Mouse (Mus musculus): ENCODE measurements at regions not wholly inside any gene's neighbourhood (a gene's known extent, or its start where the extent isn't known, plus 50 kb on each side); places are given as distances from the start of the nearest gene placed in this dataset.

DNA sequence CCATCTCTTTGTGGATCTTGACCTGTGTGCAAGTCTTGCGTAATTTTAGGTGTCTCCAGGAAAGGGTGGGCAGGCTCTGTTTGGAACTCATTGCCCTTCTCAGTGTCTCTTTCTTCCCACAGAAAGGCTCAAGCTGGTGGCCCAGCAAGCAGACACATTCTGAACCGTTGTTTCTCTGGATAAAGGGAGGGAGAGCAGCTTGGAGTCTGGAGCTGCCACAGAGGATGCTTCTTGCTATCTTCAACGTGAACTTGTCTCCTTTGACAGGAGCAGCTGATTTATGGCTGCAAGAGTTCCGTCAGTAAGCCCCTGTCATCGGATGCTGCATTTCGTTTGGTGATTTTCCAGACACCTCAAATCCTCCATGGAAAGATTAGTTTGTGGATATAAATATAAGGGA is 254.2 kb upstream of the Gm12728 start:
- H3K27me3 ChIP-seq (ENCODE audit: control insufficient read depth, insufficient read depth, low read depth, low read length), result no peaks in the 10 kb centered on the region
- H3K9ac ChIP-seq (ENCODE audit: low read length), result no peak overlapping the region
- H3K4me3 ChIP-seq (ENCODE audit: low read length), result no peak overlapping the region
- H3K4me2 ChIP-seq (ENCODE audit: low read depth, low read length), result no peak overlapping the region
- 43% methylated on average over 6 of the region's 6 CpGs for WGBS
- no peaks in the 10 kb centered on the region for H3K9me3 ChIP-seq (ENCODE audit: control insufficient read depth, low read length)
- H3K4me1 ChIP-seq (replicated peaks; ENCODE audit: control insufficient read depth, insufficient read depth, low read length), result no peaks in the 10 kb centered on the region
- H3K36me3 ChIP-seq (ENCODE audit: control insufficient read depth, insufficient read depth, low read length), result no peaks in the 10 kb centered on the region
- H3K27ac ChIP-seq (ENCODE audit: low read length), result no peak overlapping the region
- ATAC-seq (ENCODE audit: low read depth), result no peak

DNA sequence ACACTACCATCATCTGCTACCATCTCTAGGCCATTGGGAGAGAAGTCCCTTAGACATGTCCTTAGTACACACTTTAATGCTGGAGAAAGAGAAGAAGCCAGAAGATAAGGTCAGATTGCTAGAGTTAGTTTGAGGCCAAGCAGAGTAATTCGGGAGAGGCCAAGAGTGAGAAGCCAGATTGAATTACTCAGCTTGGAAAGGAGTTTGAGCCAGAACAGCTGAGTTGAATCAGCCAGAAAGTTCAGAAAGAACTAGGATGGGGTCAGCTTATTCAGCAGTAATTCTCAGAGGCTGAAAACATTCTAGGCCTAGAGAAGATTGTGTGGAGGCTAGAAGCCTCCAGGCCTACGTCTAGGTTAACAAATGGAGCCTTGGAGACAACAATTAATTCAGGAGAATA is 244.2 kb upstream of the Gm12728 start:
- peaks cover 3% of the 10 kb centered on the region; the same call in 1 of the 2 replicates for H3K9me3 ChIP-seq (ENCODE audit: control insufficient read depth, low read length)
- H3K9ac ChIP-seq (ENCODE audit: low read length), result no peak overlapping the region
- H3K4me1 ChIP-seq (replicated peaks; ENCODE audit: control insufficient read depth, insufficient read depth, low read length), result no peaks in the 10 kb centered on the region
- no peaks in the 10 kb centered on the region for H3K27me3 ChIP-seq (ENCODE audit: control insufficient read depth, insufficient read depth, low read depth, low read length)
- no peak overlapping the region for H3K27ac ChIP-seq (ENCODE audit: low read length)
- no peak overlapping the region for H3K4me2 ChIP-seq (ENCODE audit: low read depth, low read length)
- 63% methylated on average over 2 of the region's 2 CpGs for WGBS
- ATAC-seq (ENCODE audit: low read depth), result no peak
- no peaks in the 10 kb centered on the region for H3K36me3 ChIP-seq (ENCODE audit: control insufficient read depth, insufficient read depth, low read length)
- no peak overlapping the region for H3K4me3 ChIP-seq (ENCODE audit: low read length)

DNA sequence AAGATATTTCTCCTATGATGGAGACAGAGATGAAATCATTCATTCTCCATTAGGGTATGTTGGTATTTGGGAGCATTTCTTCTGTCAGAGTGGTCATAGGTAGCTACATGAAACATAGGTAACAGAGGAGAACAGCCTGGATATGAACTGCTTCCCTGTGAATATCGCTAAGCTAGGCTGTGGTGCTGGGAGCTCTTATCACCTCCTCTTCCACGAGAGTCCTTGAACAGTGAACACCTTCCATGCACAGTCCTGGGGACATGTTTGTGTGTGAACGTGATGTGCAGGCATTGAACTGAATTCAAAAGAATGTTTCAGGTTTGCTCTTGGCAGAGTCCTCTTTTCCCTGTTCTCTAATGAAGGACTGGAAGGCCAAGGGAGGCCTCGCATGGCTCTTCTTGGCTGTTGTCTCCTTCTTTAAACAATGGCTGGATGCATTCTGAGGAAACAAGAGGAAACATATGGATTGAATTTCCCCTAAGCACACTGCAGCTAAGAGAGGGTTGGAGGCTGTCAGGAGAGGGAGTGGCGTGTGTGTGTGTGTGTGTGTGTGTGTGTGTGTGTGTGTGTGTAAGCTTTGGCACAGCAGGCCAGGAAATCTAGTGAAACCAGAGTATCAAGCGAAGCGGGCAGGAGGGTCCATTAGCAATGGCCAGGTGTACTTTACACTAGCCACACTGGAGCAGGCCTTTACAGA is 239.8 kb upstream of the Gm12728 start:
- Histone ChIP-seq H3K27ac (ENCODE audit: low read length) (peak overlapping the region; percentile 54; the same call in 1 of the 2 replicates), H3K27me3 (ENCODE audit: control insufficient read depth, insufficient read depth, low read depth, low read length) (no peaks in the 10 kb centered on the region), H3K4me1 (replicated peaks; ENCODE audit: control insufficient read depth, insufficient read depth, low read length) (no peaks in the 10 kb centered on the region), H3K9ac (ENCODE audit: low read length) (no peak overlapping the region), H3K9me3 (ENCODE audit: control insufficient read depth, low read length) (peaks cover 1% of the 10 kb centered on the region; the same call in 1 of the 2 replicates), H3K4me2 (ENCODE audit: low read depth, low read length) (no peak overlapping the region), H3K4me3 (ENCODE audit: low read length) (no peak overlapping the region), H3K36me3 (ENCODE audit: control insufficient read depth, insufficient read depth, low read length) (no peaks in the 10 kb centered on the region)
- WGBS, result 56% methylated on average over 7 of the region's 7 CpGs
- peak; percentile 84 for ATAC-seq (ENCODE audit: low read depth)

DNA sequence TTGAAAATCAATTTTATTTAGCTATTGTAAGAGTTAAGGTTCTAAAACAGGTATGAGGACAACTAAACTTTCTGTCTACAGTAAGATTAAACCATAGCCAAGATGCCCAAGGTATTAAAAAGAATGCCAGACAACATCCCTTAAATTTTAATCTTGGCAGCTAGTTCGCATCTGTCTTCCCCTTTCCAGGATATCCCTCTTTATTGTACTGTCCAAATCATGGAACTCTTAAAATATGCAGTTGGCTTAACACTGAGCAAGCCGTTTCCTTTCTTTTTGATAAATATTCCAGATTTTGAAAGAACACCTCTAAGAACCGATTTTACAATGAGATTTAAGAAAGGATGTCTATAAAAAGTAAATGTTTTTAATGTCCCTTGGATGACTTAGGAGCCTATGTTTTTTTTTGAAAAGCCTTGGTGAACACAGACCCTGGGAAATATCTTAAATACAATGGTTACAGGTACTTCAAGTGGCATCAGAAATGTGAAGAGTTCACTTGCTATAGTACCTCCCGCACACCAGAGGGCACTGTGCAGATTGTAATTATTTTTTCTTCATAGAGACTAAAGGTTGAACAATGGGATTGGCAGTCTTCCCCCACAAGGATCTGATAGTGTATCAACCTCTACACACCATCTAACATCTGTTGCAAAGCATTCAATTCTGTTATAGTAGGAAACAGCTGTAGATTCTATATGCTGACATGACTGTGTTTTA is 237.5 kb upstream of the Gm12728 start:
- no peak overlapping the region for H3K9ac ChIP-seq (ENCODE audit: low read length)
- no peaks in the 10 kb centered on the region for H3K27me3 ChIP-seq (ENCODE audit: control insufficient read depth, insufficient read depth, low read depth, low read length)
- 90% methylated on average over 4 of the region's 4 CpGs for WGBS
- no peaks in the 10 kb centered on the region for H3K36me3 ChIP-seq (ENCODE audit: control insufficient read depth, insufficient read depth, low read length)
- H3K4me2 ChIP-seq (ENCODE audit: low read depth, low read length), result no peak overlapping the region
- H3K27ac ChIP-seq (ENCODE audit: low read length), result no peak overlapping the region
- no peak for ATAC-seq (ENCODE audit: low read depth)
- no peaks in the 10 kb centered on the region for H3K4me1 ChIP-seq (replicated peaks; ENCODE audit: control insufficient read depth, insufficient read depth, low read length)
- no peaks in the 10 kb centered on the region for H3K9me3 ChIP-seq (ENCODE audit: control insufficient read depth, low read length)
- no peak overlapping the region for H3K4me3 ChIP-seq (ENCODE audit: low read length)

DNA sequence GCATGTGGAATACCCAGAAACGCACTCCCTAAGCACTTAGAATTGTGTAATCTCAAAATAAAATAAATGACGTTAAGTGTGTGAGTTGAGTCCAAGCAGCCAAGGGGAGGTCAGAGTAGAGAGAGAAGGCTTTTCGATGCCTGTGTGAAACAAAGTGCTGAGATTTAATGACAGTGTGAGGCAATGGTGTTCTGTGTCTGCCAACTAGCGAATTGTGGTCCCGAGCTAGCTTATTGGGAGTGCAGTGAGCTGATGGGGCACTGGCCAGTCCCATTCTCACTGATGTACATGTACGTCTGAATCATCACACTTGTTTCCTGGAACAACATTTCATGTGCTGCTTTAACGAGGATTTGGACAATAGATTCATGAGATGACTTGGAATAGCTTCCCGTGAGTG is 234.7 kb upstream of the Gm12728 start:
- Histone ChIP-seq H3K27me3 (ENCODE audit: control insufficient read depth, insufficient read depth, low read depth, low read length) (no peaks in the 10 kb centered on the region), H3K4me3 (ENCODE audit: low read length) (no peak overlapping the region), H3K9me3 (ENCODE audit: control insufficient read depth, low read length) (no peaks in the 10 kb centered on the region), H3K9ac (ENCODE audit: low read length) (no peak overlapping the region), H3K36me3 (ENCODE audit: control insufficient read depth, insufficient read depth, low read length) (no peaks in the 10 kb centered on the region), H3K27ac (ENCODE audit: low read length) (no peak overlapping the region), H3K4me1 (replicated peaks; ENCODE audit: control insufficient read depth, insufficient read depth, low read length) (no peaks in the 10 kb centered on the region), H3K4me2 (ENCODE audit: low read depth, low read length) (no peak overlapping the region)
- WGBS, result 66% methylated on average over 8 of the region's 8 CpGs
- peak; percentile 47; the same call in 1 of the 2 replicates for ATAC-seq (ENCODE audit: low read depth)

DNA sequence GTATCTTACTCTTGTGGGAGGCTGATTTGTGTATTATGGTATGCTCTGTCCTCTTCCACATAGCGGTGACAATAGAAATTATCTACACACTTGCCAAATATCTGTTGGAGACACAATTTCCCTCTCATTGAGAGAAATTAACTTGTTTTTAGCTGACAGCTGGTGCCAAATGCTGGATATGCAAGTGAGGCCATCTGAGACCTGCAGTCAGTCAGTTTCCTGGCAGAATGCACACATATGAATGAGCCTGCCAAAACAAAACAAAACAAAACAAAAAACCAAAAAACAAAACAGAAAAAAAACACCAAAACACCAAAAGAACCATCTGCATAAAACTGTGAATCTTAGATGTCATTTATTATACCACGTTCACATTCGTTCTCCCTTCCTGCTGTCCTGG is 233.7 kb upstream of the Gm12728 start:
- WGBS, result 80% methylated on average over 3 of the region's 3 CpGs

DNA sequence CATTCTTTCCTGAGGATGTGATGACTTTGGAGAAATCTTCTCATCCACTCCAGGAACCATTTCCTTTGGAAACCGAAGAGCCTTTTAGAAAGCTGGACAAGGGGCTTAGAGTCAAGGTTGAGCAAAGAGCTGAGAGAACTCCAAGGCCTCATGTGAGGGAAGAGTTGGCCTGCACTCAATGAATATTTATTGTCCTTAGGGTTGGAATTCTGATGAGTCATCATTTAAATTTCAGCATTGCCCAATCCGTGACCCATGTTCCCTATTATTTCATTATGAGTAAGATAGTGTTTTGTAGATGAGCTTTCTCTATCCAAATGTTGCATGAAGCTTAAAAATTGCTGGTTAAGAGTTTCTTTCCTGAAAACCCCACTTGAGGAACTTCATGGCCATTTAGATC is 232.3 kb upstream of the Gm12728 start:
- WGBS, result 77% methylated on average over 2 of the region's 2 CpGs
- Histone ChIP-seq H3K9me3 (ENCODE audit: control insufficient read depth, low read length) (no peaks in the 10 kb centered on the region), H3K27ac (ENCODE audit: low read length) (no peak overlapping the region), H3K4me1 (replicated peaks; ENCODE audit: control insufficient read depth, insufficient read depth, low read length) (no peaks in the 10 kb centered on the region), H3K36me3 (ENCODE audit: control insufficient read depth, insufficient read depth, low read length) (no peaks in the 10 kb centered on the region), H3K9ac (ENCODE audit: low read length) (no peak overlapping the region), H3K4me3 (ENCODE audit: low read length) (no peak overlapping the region), H3K27me3 (ENCODE audit: control insufficient read depth, insufficient read depth, low read depth, low read length) (no peaks in the 10 kb centered on the region), H3K4me2 (ENCODE audit: low read depth, low read length) (no peak overlapping the region)
- no peak for ATAC-seq (ENCODE audit: low read depth)

More for the DNA sequence above, 233.7 kb upstream of the Gm12728 start:
- no peaks in the 10 kb centered on the region for H3K9me3 ChIP-seq (ENCODE audit: control insufficient read depth, low read length)
- no peaks in the 10 kb centered on the region for H3K27me3 ChIP-seq (ENCODE audit: control insufficient read depth, insufficient read depth, low read depth, low read length)
- no peak overlapping the region for H3K9ac ChIP-seq (ENCODE audit: low read length)
- ATAC-seq (ENCODE audit: low read depth), result no peak
- no peak overlapping the region for H3K4me3 ChIP-seq (ENCODE audit: low read length)
- H3K36me3 ChIP-seq (ENCODE audit: control insufficient read depth, insufficient read depth, low read length), result no peaks in the 10 kb centered on the region
- no peak overlapping the region for H3K4me2 ChIP-seq (ENCODE audit: low read depth, low read length)
- no peak overlapping the region for H3K27ac ChIP-seq (ENCODE audit: low read length)
- no peaks in the 10 kb centered on the region for H3K4me1 ChIP-seq (replicated peaks; ENCODE audit: control insufficient read depth, insufficient read depth, low read length)

DNA sequence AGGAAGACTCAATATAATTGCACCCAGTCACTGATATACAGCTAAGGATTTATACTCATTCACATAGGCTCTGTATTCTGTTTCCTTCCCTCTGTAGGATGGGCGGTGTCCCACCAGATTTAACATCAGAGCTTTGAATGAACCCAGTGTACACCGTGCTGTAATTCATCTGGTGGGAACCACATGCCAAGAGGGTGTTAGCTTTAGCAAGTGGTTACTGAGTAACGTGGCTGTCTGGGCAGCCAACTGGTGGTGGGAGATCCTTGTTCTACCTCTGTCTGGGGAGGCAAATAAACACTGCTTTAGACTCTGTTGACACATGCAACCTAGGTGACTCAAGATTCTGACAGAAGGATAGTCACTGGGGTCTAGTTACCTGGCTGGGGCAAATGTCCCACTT is 229.6 kb upstream of the Gm12728 start:
- 50% methylated on average over 3 of the region's 3 CpGs for WGBS
- Histone ChIP-seq H3K9me3 (ENCODE audit: control insufficient read depth, low read length) (no peaks in the 10 kb centered on the region), H3K4me2 (ENCODE audit: low read depth, low read length) (no peak overlapping the region), H3K9ac (ENCODE audit: low read length) (no peak overlapping the region), H3K4me1 (replicated peaks; ENCODE audit: control insufficient read depth, insufficient read depth, low read length) (no peaks in the 10 kb centered on the region), H3K4me3 (ENCODE audit: low read length) (no peak overlapping the region), H3K27me3 (ENCODE audit: control insufficient read depth, insufficient read depth, low read depth, low read length) (no peaks in the 10 kb centered on the region), H3K27ac (ENCODE audit: low read length) (no peak overlapping the region), H3K36me3 (ENCODE audit: control insufficient read depth, insufficient read depth, low read length) (no peaks in the 10 kb centered on the region)
- ATAC-seq (ENCODE audit: low read depth), result no peak

DNA sequence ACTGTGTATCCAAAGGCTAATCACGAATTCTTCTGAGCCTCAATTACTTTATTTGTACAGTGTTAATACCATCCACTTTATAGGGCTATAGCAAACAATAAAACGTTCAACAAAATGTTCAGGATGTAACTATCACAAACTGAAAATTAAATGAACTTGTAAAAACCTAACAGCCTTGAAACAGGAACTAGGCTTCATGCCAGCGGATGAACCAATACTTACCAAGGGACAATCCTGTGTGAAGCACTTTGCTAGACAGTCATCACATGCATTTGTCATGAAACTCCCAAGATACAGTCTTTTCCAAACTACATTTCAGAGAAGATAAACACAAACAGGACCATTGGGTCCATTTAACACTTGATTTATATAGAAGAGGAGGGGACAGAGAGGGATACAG is 228.9 kb upstream of the Gm12728 start:
- no peak for ATAC-seq (ENCODE audit: low read depth)
- Histone ChIP-seq H3K27me3 (ENCODE audit: control insufficient read depth, insufficient read depth, low read depth, low read length) (no peaks in the 10 kb centered on the region), H3K9me3 (ENCODE audit: control insufficient read depth, low read length) (no peaks in the 10 kb centered on the region), H3K4me2 (ENCODE audit: low read depth, low read length) (no peak overlapping the region), H3K4me1 (replicated peaks; ENCODE audit: control insufficient read depth, insufficient read depth, low read length) (no peaks in the 10 kb centered on the region), H3K36me3 (ENCODE audit: control insufficient read depth, insufficient read depth, low read length) (no peaks in the 10 kb centered on the region), H3K4me3 (ENCODE audit: low read length) (no peak overlapping the region), H3K27ac (ENCODE audit: low read length) (no peak overlapping the region), H3K9ac (ENCODE audit: low read length) (no peak overlapping the region)
- WGBS, result 56% methylated on average over 3 of the region's 3 CpGs
